Mouse (Mus musculus): ENCODE measurements around the gene Gtf2ird1. TPM values are rescaled to one million over a fixed set of nuclear protein-coding genes. Genes with fewer than 3 reads are reported as not detected.
"Not testable (repeated sequence)": the region's sequence is repeated elsewhere in the genome, so short reads cannot be mapped to it uniquely, and the experiment has no call there.

Gtf2ird1 gene
- total RNA-seq, 2 experiments from 2014 or later, result 35.6 to 46.3 TPM

DNA sequence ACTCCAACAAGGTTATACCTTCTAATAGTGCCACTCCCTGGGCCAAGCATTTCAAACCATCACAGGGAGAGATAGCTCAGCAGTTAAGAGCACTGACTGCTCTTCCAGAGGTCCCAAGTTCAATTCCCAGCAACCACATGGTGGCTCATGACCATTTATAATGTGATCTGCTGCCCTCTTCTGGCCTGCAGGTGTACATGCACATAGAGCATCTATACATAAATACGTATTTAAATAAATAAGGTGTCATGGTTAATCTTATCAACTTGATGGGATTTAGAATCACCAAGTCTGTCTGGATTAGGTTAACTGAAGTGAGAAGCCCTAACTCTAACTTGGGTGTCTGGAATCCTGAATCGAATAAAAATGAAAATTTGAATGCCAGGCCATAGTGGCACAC is 109.5 kb downstream of the Gtf2ird1 start:
- DNase-seq (ENCODE audit: low spot score in 2 of 2), result no peak

DNA sequence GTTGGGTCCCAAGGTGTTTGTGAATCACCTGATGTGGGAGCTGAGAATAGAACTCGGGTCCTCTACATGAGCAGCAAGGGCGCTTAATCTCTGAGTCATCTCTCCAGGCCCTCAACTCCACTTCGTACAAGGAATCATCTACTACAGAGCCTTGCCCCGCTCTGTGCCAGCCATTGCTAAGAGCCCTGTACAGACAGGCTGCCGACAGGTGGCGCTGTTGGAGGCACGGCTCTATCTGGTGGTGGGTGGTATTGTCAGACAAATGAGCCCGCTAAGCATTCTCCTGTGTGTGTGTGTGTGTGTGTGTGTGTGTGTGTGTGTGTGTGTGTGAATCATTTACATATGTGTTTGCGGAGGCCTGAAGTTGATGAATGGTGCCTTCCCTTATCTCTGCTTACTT is 111.1 kb downstream of the Gtf2ird1 start:
- DNase-seq (ENCODE audit: low spot score in 2 of 2), result peak; percentile 26 to 34

DNA sequence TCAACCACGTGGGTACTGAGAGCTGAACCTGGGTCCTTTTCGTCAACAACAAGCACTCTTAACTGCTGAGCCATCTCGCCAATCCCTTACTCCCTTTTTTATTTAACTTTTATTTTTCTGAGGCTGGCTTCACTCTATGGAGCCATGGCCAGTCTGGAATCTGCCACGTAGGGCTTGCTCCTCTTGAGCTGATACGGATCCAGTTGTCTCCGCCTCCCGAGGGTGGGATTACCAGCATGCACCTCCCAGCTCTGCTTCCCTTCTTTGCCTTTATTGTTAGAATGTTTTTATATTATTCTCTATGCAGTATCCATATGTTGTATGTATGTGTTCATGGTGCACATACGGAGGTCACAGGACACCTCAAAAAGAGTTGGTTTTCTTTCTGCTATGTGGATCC is 112.4 kb downstream of the Gtf2ird1 start:
- no peak for DNase-seq (ENCODE audit: low spot score in 2 of 2)

DNA sequence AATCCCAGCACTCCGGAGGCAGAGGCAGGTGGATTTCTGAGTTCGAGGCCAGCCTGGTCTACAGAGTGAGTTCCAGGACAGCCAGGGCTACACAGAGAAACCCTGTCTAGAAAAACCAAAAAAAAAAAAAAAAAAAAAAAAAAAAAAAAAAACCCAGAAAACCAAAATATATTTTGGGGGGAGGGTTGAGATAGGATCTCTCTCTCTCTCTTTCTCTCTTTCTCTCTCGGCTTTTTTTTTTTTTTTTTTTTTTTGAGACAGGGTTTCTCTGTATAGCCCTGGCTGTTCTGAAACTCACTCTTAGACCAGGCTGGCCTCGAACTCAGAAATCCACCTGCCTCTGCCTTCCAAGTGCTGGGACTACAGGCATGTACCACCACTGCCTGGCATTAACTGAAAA is 113.0 kb downstream of the Gtf2ird1 start:
- DNase-seq (ENCODE audit: low spot score in 2 of 2), result not testable (repeated sequence)

DNA sequence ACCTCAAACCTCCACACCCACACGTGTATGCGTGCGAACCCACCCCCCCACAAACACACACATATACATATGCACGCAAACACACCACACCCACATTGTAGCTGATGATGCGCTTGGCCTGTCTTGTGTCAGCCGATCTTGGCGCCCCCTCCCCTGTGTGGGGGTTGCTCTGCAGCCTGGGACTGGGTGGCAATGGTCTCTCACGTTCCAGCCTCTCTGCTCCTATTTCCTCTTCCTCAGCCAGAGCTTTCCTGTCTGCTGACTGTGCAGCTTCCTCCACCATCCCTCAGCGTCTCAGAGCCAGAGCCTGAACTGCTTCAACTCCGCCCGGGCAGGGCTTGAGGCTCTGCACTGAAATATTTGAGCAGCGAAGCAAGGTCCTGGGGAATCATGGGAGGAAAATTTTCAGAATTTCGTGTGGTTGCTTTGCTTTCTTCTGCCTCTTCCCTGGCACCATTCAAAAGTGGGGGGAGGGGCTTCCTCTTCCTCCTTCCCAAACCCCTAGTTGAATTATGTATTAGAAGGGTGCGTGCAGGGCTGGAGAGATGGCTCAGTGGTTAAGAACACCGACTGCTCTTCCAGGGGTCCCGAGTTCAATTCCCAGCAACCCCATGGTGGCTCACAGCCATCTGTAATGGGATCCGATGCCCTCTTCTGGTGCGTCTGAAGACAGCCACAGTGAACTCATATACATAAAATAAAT is 113.9 kb downstream of the Gtf2ird1 start:
- no peak for DNase-seq (ENCODE audit: low spot score in 2 of 2)

DNA sequence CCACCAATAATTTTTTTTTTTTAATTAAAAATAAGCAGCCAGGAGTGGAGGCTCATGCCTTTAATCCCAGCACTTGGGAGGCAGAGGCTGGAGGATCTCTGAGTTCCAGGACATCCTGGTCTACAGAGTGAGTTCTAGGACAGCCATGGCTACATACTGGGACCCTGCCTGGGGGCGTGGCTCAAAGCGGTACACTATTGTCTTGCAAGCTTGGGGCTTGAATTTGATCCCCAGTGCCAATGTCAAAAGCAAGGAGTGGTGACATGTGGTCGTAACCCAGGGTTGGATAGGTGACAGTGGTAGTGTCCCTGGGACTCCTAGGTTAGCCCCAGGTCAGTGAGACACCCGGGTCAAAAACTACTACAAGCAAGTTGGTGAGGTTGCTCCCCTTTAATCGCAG is 114.8 kb downstream of the Gtf2ird1 start:
- DNase-seq (ENCODE audit: low spot score in 2 of 2), result no peak

DNA sequence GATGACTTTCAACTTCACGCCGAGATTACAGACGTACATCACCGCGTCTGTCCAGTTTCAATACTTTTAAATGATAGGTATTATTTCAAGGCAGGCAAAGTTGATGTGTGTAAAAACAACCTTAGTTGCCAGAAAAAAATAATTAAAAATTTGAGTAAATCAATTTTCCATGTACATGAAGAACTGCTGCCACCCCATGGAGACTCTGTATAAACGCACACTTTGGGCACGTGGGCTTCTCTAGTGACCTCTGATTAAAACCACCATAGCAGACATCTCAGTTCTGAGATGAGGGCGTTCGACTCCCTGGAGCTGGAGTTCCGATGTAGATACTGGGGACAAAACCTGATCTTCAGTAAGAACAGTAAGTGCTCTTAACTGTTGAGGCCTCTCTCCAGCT is 115.2 kb downstream of the Gtf2ird1 start:
- DNase-seq (ENCODE audit: low spot score in 2 of 2), result peak in 1 of 2 experiments; percentile 38

DNA sequence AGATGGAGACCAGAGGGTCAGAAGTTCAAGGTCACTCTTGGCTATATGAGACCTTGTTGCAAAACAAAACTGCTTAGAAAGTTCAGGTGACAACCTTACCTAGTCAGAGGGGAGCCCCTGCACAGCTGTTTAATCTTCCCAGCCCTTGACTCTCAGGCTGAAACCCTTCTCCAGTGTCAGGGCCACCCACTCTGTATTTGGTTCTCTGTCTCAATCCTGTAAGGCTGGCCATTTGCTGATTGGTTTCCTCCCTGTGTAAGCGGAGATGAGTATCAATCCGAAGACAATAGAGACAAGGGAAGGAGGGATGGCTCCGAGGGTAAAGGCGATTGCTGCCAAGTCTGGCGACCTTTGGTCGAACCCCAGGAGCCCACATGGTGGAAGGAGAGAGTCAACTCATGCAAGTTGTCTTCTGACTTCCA is 116.4 kb downstream of the Gtf2ird1 start:
- DNase-seq (ENCODE audit: low spot score in 2 of 2), result no peak

DNA sequence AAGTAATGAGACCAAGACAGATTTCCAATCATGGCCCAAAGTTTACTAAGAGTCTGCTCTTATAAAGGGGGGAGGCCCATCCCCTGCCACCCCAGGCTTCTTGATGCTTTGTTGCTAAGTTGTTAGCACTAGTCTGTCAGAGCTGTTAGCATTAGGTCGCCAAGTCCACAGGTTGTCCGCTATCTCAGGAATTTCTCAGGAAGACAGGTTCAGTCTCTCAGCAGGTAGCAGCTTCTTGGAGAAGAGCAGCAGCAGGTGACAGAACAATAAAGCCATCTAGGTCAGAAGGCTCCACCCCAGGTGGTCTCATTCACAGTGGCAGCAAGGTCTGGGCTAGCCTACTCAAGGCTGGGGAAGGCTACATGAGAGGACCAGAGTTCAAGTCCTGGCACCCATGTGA is 119.5 kb downstream of the Gtf2ird1 start:
- not testable (repeated sequence) for DNase-seq (ENCODE audit: low spot score in 2 of 2)

DNA sequence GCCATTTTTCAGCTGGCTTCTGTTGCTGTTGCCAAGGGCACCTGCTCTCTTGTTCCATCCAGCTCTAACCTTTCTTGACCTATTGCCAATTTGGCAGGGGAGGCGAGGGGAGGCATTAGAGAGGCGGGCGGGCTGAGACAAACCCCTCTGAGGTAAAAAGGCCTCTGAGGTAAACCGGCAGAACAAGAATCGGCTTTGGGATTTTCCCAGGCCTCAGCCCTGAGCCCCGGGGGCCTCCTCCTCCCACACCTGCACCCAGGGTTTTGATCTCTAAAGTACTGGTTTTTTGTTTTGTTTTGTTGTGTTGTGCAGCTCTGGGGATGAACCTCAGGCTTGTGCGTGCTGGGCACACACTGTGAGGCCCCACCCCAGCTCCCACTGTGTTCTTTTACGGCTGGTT is 123.8 kb downstream of the Gtf2ird1 start:
- no peak for DNase-seq (ENCODE audit: low spot score in 2 of 2)

DNA sequence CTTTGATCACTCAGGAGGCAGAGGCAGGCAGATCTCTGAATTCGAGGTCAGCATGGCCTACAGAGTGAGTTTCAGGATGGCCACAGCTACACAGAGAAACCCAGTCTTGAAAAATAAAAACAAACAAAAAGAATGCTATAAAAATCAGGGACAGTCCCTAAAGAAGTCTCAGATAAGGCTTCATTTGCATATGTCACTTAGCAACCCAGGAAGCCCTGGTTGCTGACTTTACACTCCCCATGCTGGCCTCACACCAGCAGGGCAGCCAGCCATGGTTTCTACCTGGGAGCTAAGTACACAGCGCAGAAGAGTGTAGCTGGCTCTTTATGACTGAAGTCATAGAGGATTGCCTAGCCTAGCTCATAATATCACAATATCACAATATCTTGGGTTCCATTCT is 126.4 kb downstream of the Gtf2ird1 start:
- DNase-seq (ENCODE audit: low spot score in 2 of 2), result no peak

DNA sequence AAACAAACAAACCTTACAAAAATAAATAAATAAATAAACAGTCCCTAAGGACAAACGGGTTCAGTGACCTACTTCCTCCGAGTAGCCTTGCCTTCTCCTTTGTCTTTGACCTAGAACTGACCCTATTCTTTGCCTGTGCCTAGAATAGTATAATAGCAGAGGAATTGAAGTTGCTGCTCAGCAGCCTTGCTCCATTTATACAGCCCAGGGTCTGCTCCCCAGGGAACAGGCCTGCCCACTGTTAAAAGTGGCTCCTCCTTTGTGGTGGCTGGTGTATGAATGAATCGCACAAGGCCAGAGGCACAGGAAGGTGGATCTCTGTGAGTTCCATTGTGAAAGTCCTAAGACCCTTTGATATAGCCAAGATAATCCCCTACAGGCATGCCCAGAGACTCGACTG is 127.2 kb downstream of the Gtf2ird1 start:
- DNase-seq (ENCODE audit: low spot score in 2 of 2), result no peak

DNA sequence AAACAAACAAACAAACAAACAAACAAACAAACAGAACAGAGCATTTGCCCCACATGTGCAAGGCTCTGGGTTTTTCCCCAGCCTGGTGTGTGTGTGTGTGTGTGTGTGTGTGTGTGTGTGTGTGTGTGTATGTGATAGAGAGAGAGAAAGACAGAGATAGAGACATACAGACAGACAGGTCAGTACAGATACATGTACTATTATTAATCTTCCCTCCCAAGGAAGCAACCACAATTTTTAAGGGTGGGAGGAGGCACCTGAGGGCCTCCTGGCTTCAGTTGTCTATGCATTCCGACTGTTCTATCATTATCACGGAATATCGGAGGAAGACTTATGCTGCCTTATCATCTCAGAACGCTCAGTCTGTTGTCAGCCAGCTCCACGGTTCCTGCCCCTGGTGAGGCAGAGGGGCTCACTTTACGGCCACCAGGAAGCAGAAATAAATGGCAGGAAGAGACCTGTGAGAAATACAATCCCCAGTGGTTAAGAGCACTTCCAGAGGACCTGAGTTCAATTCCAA is 128.0 kb downstream of the Gtf2ird1 start:
- no peak for DNase-seq (ENCODE audit: low spot score in 2 of 2)

DNA sequence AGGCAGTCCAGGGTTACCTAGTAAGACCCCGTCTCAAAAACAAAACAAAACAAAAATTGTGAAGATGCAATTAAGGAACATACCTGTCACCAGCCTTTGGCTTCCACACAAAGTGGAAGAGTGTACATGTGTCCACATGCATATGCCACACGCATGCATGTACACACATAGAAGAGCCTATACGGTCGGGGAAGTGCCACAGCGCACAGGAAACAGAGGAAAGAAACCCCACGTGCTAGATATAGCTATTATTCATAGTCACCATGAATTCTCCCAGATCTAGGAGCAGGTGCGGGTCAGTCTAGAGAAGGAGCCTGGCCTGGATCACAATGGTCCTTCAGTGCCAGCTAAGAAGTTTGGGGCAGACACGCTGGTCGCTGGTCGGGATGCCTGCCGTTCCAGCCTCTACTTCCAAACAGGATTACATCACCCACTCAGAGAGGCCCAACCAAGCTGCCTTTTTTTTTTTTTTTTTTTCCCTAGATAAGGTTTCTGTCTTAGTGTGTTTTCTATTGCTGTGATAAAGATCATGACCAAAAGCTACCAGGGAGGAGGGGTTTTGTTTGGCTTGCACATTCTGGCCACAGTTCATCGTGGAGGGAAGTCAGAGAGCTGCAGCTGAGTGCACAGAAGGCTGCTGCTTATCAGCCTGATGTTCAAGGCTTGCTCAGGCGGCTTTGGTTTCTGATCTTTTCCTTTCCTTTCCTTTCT is 130.5 kb downstream of the Gtf2ird1 start:
- DNase-seq (ENCODE audit: low spot score in 2 of 2), result no peak

DNA sequence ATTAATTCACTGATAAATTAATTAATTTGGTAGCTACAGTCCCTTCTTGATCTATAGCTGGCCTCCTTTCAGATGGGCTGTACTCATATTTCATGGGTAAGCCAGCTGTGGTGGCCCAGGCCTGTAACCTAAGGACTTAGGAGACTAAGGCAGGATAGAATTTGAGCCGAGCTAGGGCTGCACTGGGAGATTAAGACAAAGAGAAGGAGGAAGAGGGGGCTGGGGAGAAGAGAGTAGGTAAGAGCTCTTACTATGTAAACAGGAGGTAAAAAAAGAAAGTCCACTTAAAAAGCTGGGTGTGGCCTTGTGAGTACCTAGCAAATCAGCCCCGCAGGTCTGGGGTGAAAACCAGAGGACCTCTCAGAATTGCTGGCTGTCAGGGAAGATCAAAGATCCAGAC is 132.6 kb downstream of the Gtf2ird1 start:
- DNase-seq (ENCODE audit: low spot score in 2 of 2), result no peak

DNA sequence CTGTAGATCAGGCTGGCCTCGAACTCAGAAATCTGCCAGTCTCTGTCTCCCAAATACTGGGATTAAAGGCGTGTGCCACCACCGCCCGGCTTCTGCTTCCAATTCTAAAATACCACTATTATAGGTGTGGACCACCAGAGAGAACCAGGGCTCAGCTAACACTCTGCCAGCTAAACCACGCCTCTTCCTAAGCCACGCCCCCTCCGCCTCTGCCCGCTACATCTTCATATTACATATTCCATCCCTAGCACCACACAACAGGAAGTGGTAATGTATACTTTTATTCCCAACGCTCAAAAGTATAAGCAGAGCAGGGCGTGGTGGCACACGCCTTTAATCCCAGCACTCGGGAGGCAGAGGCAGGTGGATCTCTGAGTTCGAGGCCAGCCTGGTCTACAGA is 133.2 kb downstream of the Gtf2ird1 start:
- DNase-seq (ENCODE audit: low spot score in 2 of 2), result no peak

DNA sequence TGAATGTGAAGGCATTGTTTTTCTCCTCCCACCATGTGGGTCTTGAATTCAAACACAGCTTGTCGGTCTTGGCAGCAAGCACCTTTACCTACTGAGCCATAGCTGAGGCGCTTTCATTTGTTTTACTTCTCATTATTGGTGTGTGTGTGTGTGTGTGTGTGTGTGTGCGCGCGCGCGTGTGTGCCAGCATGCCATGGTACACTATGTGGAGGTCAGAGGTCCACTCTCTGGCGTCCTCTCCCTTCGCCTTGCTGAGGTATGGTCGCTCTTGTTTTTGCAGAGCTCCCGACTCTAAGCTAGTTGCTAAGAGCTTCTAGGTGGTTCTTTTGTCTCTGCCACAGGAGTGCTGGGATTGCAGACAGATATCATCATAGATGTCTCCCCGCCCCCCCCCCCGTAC is 134.2 kb downstream of the Gtf2ird1 start:
- no peak for DNase-seq (ENCODE audit: low spot score in 2 of 2)

DNA sequence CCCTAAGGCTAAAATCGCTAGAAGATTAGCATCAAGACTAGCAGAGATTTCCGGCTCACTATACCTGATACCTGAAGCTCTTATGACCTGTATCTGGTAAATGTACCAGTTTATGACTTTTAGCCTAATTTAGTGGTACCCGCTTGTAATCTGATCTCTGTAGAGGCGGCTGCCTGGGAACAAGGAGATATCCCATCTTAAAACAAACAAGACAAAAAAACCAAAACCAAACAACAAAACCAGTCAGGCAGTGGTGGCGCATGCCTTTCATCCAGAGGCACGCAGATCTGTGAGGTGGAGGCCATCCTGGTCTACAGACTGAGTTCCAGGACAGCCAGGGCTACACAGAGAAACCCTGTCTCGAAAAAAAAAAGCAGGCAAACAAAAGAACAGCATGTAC is 134.8 kb downstream of the Gtf2ird1 start:
- no peak for DNase-seq (ENCODE audit: low spot score in 2 of 2)

DNA sequence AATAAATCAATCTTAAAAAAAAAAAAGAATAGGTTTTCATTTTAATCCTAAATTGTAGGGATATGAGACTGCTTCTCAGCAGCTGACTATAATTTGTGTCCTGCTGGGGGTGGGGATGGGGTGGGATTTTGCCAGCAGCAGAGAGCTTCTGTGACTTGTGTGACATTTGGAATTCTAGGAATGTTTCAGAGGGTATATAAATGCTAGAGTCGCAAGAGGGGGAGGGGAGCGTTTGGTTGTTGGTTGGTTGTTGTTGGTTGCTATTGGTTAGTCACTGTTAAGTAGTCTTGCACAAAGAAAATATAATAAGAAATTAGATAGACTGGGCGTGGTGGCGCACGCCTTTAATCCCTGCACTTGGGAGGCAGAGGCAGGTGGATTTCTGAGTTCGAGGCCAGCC is 137.6 kb downstream of the Gtf2ird1 start:
- DNase-seq (ENCODE audit: low spot score in 2 of 2), result no peak

DNA sequence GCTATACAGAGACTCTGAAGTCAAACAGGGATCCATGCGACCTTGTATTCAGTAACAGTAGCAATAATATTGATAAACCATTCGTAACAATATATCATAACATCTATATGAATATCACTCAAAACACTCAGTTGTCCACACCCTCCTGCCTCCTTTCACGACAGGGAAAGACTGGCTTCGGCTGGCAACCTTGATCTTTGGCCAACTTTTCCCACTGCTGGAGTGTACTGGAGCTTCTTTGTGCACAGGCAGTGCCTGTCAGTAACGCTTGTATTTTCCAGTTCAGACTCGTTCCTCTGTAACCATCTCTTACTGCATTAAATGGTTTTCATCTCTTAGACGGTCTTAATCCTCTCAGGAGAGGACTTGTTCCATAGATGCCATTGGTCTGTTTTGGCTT is 139.8 kb downstream of the Gtf2ird1 start:
- peak in 1 of 2 experiments; percentile 35 for DNase-seq (ENCODE audit: low spot score in 2 of 2)

DNA sequence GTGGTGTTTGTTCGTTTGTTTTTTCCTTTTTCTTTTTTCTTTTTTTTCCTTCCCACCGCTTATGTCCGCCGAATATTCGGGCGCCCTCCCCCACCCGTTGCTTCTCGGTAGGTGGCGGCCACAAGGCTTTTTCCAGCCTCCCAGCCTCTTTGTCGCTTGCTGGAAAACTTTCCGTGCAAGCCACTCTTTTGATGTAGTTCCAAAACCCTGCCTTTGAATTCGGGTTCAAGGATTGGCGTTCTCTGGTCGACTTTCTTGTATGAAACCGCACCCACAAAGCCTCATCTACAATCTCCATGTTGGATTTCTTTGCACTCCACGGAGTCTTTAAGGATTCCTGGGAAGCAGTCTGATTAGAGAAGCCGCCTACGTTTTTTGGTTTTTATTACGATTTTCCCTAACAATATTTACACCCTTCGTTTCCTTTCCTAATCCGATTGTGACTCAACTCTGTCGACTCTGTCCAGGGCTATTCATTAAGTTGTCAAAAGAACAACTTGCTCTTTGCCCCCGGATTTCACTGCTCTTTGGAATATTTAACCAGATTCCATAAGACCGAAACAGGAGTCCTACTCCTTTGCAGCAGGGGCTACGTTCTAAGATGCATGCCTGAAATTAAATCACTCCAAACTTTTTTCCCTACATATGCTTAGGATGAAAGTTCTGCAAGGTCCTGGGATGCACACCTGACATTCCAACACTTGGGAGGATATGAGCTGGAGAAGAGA is 140.7 kb downstream of the Gtf2ird1 start:
- DNase-seq (ENCODE audit: low spot score in 2 of 2), result peak; percentile 50 to 67
